In genomic region chr12:79879918-79880273, GRCm38 (mm10) we compare ENCODE assay signal across 10 mouse cellular contexts.
DNase-seq lines count a peak whose midpoint lies in the region; ATAC-seq and TF ChIP-seq lines count a peak whose summit lies in the region.
"Had no signal": no experiment of that assay in that cellular context is flagged by ENCODE, and none has a peak within 500 bp of the region (broad histone marks: within the 10 kb centered on the region; RNA-seq: fewer than 3 reads in every experiment).

No protein-coding gene starts in this region.

- WGBS in intestine, embryonic 14.5 days: 58% methylated on average over 9 of the region's 9 CpGs
- WGBS in intestine, postnatal 0 days: 64% methylated on average over 9 of the region's 9 CpGs
- WGBS in forebrain, embryonic 13.5 days: 11% methylated on average over 9 of the region's 9 CpGs
- 81% methylated on average over 9 of the region's 9 CpGs for WGBS in liver, postnatal 0 days (ENCODE audit: insufficient replicate concordance)

- H3K36me3 ChIP-seq in intestine, embryonic 14.5 days (ENCODE audit: control insufficient read depth, insufficient read depth, low read length): no peaks in the 10 kb centered on the region
- no peaks in the 10 kb centered on the region for H3K36me3 ChIP-seq in intestine, postnatal 0 days (ENCODE audit: control insufficient read depth, insufficient read depth)
- no peaks in the 10 kb centered on the region for H3K36me3 ChIP-seq in forebrain, embryonic 13.5 days (ENCODE audit: poor library complexity, severe bottlenecking)
- no peaks in the 10 kb centered on the region for H3K36me3 ChIP-seq in liver, postnatal 0 days (replicated peaks; ENCODE audit: insufficient read depth, low read length)
- H3K36me3 ChIP-seq: G1E; liver, embryonic 13.5 days had no signal

- peak; percentile 55 for ATAC-seq in intestine, embryonic 14.5 days (replicated peaks; ENCODE audit: low FRiP score, low TSS enrichment, low read depth)
- no peak for ATAC-seq in intestine, postnatal 0 days
- ATAC-seq in forebrain, embryonic 13.5 days: peak; percentile 79
- no peak for ATAC-seq in liver, postnatal 0 days

- DNase-seq in intestine, embryonic 14.5 days (ENCODE audit: low spot score): peak; percentile 59
- DNase-seq in liver, postnatal 0 days: no peak
- DNase-seq in c-Kit-positive CD71-positive TER-119-positive erythroid progenitor cells, embryonic 14.5 days (ENCODE audit: low spot score): no peak
- DNase-seq in right cerebral cortex, postnatal 36 days (ENCODE audit: low spot score in 2 of 2): no peak
- no peak for DNase-seq in urinary bladder, postnatal 36 days (ENCODE audit: low spot score in 2 of 2)
- DNase-seq: liver, embryonic 13.5 days had no signal

- TF ChIP-seq CTCF in intestine, postnatal 0 days (IDR thresholded peaks at IDR 0.05; ENCODE audit: low read depth): no peak
- TF ChIP-seq CTCF in liver, postnatal 0 days (IDR thresholded peaks at IDR 0.05; ENCODE audit: low read depth): no peak

- H3K27me3 ChIP-seq in intestine, embryonic 14.5 days (replicated peaks; ENCODE audit: control insufficient read depth, insufficient read depth, low read length): no peaks in the 10 kb centered on the region
- no peaks in the 10 kb centered on the region for H3K27me3 ChIP-seq in intestine, postnatal 0 days (replicated peaks; ENCODE audit: control insufficient read depth, insufficient read depth, low read length)
- H3K27me3 ChIP-seq in forebrain, embryonic 13.5 days: no peaks in the 10 kb centered on the region
- H3K27me3 ChIP-seq in liver, postnatal 0 days (ENCODE audit: insufficient read depth, low read length): no peaks in the 10 kb centered on the region
- H3K27me3 ChIP-seq: liver, embryonic 13.5 days had no signal

- H3K4me3 ChIP-seq in intestine, embryonic 14.5 days (ENCODE audit: low read depth, low read length): no peak overlapping the region
- no peak overlapping the region for H3K4me3 ChIP-seq in intestine, postnatal 0 days (ENCODE audit: low read depth, low read length)
- no peak overlapping the region for H3K4me3 ChIP-seq in brown adipose tissue, adult 24 weeks (ENCODE audit: insufficient read depth, low read depth, low read length)
- no peak overlapping the region for H3K4me3 ChIP-seq in forebrain, embryonic 13.5 days
- H3K4me3 ChIP-seq in liver, postnatal 0 days (ENCODE audit: low read depth, low read length): no peak overlapping the region
- H3K4me3 ChIP-seq: liver, embryonic 13.5 days had no signal

- H3K4me1 ChIP-seq in intestine, embryonic 14.5 days (replicated peaks; ENCODE audit: control insufficient read depth, insufficient read depth, low read length): peaks cover 29% of the 10 kb centered on the region
- H3K4me1 ChIP-seq in intestine, postnatal 0 days (replicated peaks; ENCODE audit: control insufficient read depth, insufficient read depth, low read length): no peaks in the 10 kb centered on the region; the same call in 1 of the 2 replicates
- peaks cover 16% of the 10 kb centered on the region; the same call in 1 of the 2 replicates for H3K4me1 ChIP-seq in brown adipose tissue, adult 24 weeks (ENCODE audit: control insufficient read depth, insufficient read depth, insufficient read length, low read length)
- H3K4me1 ChIP-seq in forebrain, embryonic 13.5 days: peaks cover 38% of the 10 kb centered on the region
- no peaks in the 10 kb centered on the region; the same call in 1 of the 2 replicates for H3K4me1 ChIP-seq in liver, postnatal 0 days (ENCODE audit: insufficient read depth)
- H3K4me1 ChIP-seq: liver, embryonic 13.5 days had no signal

- 0 out of 2 replicates have a peak, but pooled peaks have one; percentile 2 for TF ChIP-seq EP300 in liver, postnatal 0 days (IDR thresholded peaks at IDR 0.05; ENCODE audit: low read depth)

- H3K27ac ChIP-seq in intestine, embryonic 14.5 days (ENCODE audit: low read depth): peak overlapping the region; percentile 76
- no peak overlapping the region for H3K27ac ChIP-seq in intestine, postnatal 0 days (ENCODE audit: low read depth, low read length)
- H3K27ac ChIP-seq in brown adipose tissue, adult 24 weeks (replicated peaks; ENCODE audit: low read depth, low read length): peak overlapping the region; percentile 66
- H3K27ac ChIP-seq in forebrain, embryonic 13.5 days: peak overlapping the region; percentile 84
- H3K27ac ChIP-seq in liver, postnatal 0 days (ENCODE audit: low read depth): no peak overlapping the region
- H3K27ac ChIP-seq: liver, embryonic 13.5 days had no signal

- H3K9me3 ChIP-seq in intestine, embryonic 14.5 days (ENCODE audit: control insufficient read depth, low read length): 0 out of 2 replicates have a peak, but pooled peaks cover 2% of the 10 kb centered on the region
- H3K9me3 ChIP-seq in intestine, postnatal 0 days (ENCODE audit: control insufficient read depth): no peaks in the 10 kb centered on the region
- H3K9me3 ChIP-seq in forebrain, embryonic 13.5 days (replicated peaks): no peaks in the 10 kb centered on the region
- no peaks in the 10 kb centered on the region for H3K9me3 ChIP-seq in liver, postnatal 0 days (ENCODE audit: low read length)
- H3K9me3 ChIP-seq: G1E; liver, embryonic 13.5 days had no signal

- no peak overlapping the region for H3K4me2 ChIP-seq in intestine, embryonic 14.5 days (ENCODE audit: low read length)
- H3K4me2 ChIP-seq in intestine, postnatal 0 days (replicated peaks; ENCODE audit: low read depth): no peak overlapping the region
- H3K4me2 ChIP-seq in forebrain, embryonic 13.5 days: no peak overlapping the region
- H3K4me2 ChIP-seq in liver, postnatal 0 days (ENCODE audit: low read depth, low read length): no peak overlapping the region
- H3K4me2 ChIP-seq: liver, embryonic 13.5 days had no signal

- H3K9ac ChIP-seq in intestine, embryonic 14.5 days (ENCODE audit: low read length): no peak overlapping the region
- no peak overlapping the region for H3K9ac ChIP-seq in intestine, postnatal 0 days (ENCODE audit: low read depth, low read length)
- no peak overlapping the region for H3K9ac ChIP-seq in forebrain, embryonic 13.5 days
- no peak overlapping the region for H3K9ac ChIP-seq in liver, postnatal 0 days (replicated peaks)
- H3K9ac ChIP-seq: liver, embryonic 13.5 days had no signal

Comparison
In these comparisons a context has a peak if more than half of its experiments do, and no peak if none do; other contexts are left out.
1. ATAC-seq: peak in intestine, embryonic 14.5 days (single experiment) and forebrain, embryonic 13.5 days (single experiment); none in intestine, postnatal 0 days (single experiment) and liver, postnatal 0 days (single experiment).
2. H3K27ac ChIP-seq: peak in intestine, embryonic 14.5 days (single experiment), brown adipose tissue, adult 24 weeks (single experiment) and forebrain, embryonic 13.5 days (single experiment); none in intestine, postnatal 0 days (single experiment) and liver, postnatal 0 days (single experiment).